Mouse (Mus musculus): ENCODE measurements at regions not wholly inside any gene's neighbourhood (a gene's known extent, or its start where the extent isn't known, plus 50 kb on each side); places are given as distances from the start of the nearest gene placed in this dataset.

DNA sequence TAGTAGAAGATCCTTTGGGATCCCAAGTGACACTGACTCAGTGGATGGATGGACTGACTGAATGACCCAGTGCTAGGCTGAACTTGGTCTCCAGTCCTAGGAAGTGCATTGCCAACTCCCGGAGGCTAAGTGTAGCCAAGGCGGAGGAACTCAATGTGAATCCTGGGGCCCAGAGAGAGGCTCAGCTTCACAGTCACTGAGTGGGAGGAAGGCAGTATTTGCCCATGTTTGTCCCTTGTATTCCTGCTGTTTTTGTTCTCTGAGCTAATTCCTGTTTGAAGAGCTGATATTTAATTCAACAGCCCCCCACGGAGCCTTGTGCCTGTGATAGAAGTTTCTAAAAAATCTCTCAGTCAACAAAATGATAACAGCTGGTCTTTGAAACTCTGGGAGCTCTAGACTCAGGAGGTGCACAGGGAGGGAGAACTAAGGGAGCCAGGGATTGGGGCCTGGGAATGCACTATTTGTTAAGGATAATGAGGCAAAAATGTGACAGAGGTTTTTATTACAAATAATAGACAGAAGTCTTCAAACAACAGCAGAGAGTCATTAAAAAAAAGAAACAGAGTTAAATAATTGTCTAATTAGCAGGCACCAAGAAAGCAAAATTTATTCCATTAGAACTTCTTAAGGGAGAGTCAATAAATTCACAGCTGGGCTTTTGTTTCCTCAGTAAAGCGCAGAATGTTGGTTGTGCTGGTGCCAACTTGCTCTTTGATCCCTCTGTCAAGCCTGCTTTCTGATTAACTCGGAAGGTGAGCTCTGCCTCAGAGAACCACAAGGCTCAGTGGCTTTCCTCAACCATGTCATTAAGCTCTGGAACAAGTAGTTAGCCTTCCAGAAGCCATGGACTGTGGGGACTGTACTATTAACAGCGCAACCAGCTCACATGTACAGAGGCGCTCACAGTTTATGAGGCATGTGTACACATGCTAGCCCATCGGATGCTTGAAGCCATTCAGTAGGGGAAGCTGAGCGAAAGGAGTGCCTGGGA lies 259.2 kb downstream of the Igsf11 start:
- no peak for TF ChIP-seq POLR2A (IDR thresholded peaks at IDR 0.05; ENCODE audit: borderline replicate concordance, extremely low read depth, insufficient read depth, insufficient read length)
- H3K4me2 ChIP-seq (replicated peaks; ENCODE audit: low read depth, low read length, severe bottlenecking): no peak overlapping the region
- H3K4me1 ChIP-seq (ENCODE audit: control insufficient read depth, insufficient read depth, low read length): no peaks in the 10 kb centered on the region
- no peak overlapping the region for H3K27ac ChIP-seq (replicated peaks; ENCODE audit: low read depth, low read length)
- no peak for DNase-seq (ENCODE audit: low spot score)
- H3K9me3 ChIP-seq (ENCODE audit: control insufficient read depth, low read length): no peaks in the 10 kb centered on the region
- H3K4me3 ChIP-seq (replicated peaks; ENCODE audit: low read length): no peak overlapping the region
- no peaks in the 10 kb centered on the region for H3K36me3 ChIP-seq (ENCODE audit: control insufficient read depth, insufficient read depth, low read length)
- WGBS: 42% methylated on average over 9 of the region's 9 CpGs
- H3K9ac ChIP-seq (ENCODE audit: low read depth, low read length, severe bottlenecking): no peak overlapping the region
- no peaks in the 10 kb centered on the region for H3K27me3 ChIP-seq (ENCODE audit: control insufficient read depth, insufficient read depth, low read length)
- no peak; the same call in 1 of the 2 replicates for ATAC-seq (ENCODE audit: low FRiP score, low read depth)

DNA sequence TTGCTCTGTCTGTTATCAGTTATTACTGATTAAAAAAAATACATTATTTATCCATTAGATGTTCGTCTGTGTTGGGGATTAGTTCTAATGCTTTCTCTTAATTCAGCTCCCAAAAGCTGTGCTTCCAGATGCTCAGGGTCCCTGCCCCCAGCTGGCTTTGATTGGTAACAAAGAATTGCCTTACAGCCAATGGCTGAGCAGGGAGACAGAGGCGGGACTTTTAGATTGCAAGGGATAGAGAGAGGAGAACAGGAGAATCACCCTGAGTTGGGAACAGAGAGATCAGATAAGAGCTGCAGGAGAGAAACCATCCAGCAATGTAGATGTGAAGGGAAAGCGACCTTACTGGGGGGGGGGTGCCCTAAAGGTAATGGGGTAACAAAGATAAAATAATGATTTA lies 266.4 kb downstream of the Igsf11 start:
- no peak for TF ChIP-seq POLR2A (IDR thresholded peaks at IDR 0.05; ENCODE audit: borderline replicate concordance, extremely low read depth, insufficient read depth, insufficient read length)
- Histone ChIP-seq H3K27ac (replicated peaks; ENCODE audit: low read depth, low read length) (no peak overlapping the region), H3K36me3 (ENCODE audit: control insufficient read depth, insufficient read depth, low read length) (no peaks in the 10 kb centered on the region), H3K4me3 (replicated peaks; ENCODE audit: low read length) (no peak overlapping the region), H3K4me1 (ENCODE audit: control insufficient read depth, insufficient read depth, low read length) (no peaks in the 10 kb centered on the region), H3K27me3 (ENCODE audit: control insufficient read depth, insufficient read depth, low read length) (no peaks in the 10 kb centered on the region), H3K4me2 (replicated peaks; ENCODE audit: low read depth, low read length, severe bottlenecking) (no peak overlapping the region), H3K9me3 (ENCODE audit: control insufficient read depth, low read length) (no peaks in the 10 kb centered on the region), H3K9ac (ENCODE audit: low read depth, low read length, severe bottlenecking) (no peak overlapping the region)
- DNase-seq (ENCODE audit: low spot score): no peak
- no peak for ATAC-seq (ENCODE audit: low FRiP score, low read depth)
- WGBS: 23% methylated on average over 3 of the region's 3 CpGs

DNA sequence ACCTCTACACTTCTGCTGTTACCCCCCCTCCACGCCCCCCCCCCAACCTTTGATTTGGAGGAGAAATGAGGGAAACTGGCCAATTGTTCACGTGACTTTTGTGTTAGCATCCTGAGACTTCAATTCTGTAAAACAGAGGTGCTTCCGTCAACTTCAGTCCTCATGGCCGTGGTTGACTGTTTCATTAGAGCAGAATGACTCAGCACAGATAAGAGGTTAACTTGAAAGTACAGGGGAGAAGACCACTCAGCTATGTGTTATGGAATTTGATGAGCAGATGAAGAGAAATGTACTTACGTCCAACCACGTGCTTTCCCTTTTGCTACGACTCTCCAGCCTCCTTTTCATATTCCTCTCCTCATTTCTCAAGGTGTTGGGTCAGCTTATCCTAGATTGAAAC lies 267.3 kb downstream of the Igsf11 start:
- DNase-seq (ENCODE audit: low spot score) (no peak), ATAC-seq (ENCODE audit: low FRiP score, low read depth) (no peak)
- Histone ChIP-seq H3K9ac (ENCODE audit: low read depth, low read length, severe bottlenecking) (no peak overlapping the region), H3K4me3 (replicated peaks; ENCODE audit: low read length) (no peak overlapping the region), H3K27ac (replicated peaks; ENCODE audit: low read depth, low read length) (no peak overlapping the region), H3K4me2 (replicated peaks; ENCODE audit: low read depth, low read length, severe bottlenecking) (no peak overlapping the region), H3K4me1 (ENCODE audit: control insufficient read depth, insufficient read depth, low read length) (no peaks in the 10 kb centered on the region), H3K9me3 (ENCODE audit: control insufficient read depth, low read length) (no peaks in the 10 kb centered on the region), H3K27me3 (ENCODE audit: control insufficient read depth, insufficient read depth, low read length) (no peaks in the 10 kb centered on the region), H3K36me3 (ENCODE audit: control insufficient read depth, insufficient read depth, low read length) (no peaks in the 10 kb centered on the region)
- WGBS: 81% methylated on average over 7 of the region's 7 CpGs
- no peak for TF ChIP-seq POLR2A (IDR thresholded peaks at IDR 0.05; ENCODE audit: borderline replicate concordance, extremely low read depth, insufficient read depth, insufficient read length)

DNA sequence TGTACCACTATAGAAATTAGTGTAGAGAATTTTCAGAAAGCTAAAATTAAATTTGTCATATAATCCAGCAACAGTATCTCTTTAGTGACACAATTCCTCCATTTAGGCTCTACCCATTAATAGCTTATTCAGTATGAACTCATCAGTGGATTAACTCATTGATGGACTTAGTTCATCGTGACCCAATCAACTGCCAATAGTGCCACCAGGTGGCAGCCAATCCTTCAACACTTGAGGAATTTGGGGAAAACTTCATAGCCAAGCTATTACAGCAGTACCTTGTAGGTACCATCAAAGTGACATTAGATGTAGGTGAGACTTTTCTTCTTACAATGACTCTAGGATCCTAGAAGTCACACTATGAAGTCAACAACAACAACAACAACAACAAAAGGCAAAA lies 270.2 kb downstream of the Igsf11 start:
- Histone ChIP-seq H3K4me2 (replicated peaks; ENCODE audit: low read depth, low read length, severe bottlenecking) (no peak overlapping the region), H3K27me3 (ENCODE audit: control insufficient read depth, insufficient read depth, low read length) (no peaks in the 10 kb centered on the region), H3K4me3 (replicated peaks; ENCODE audit: low read length) (no peak overlapping the region), H3K9ac (ENCODE audit: low read depth, low read length, severe bottlenecking) (no peak overlapping the region), H3K27ac (replicated peaks; ENCODE audit: low read depth, low read length) (no peak overlapping the region), H3K9me3 (ENCODE audit: control insufficient read depth, low read length) (no peaks in the 10 kb centered on the region), H3K36me3 (ENCODE audit: control insufficient read depth, insufficient read depth, low read length) (no peaks in the 10 kb centered on the region), H3K4me1 (ENCODE audit: control insufficient read depth, insufficient read depth, low read length) (no peaks in the 10 kb centered on the region)
- DNase-seq (ENCODE audit: low spot score) (no peak), ATAC-seq (ENCODE audit: low FRiP score, low read depth) (no peak)
- WGBS: 20% methylated on average over 1 of the region's 1 CpGs
- no peak for TF ChIP-seq POLR2A (IDR thresholded peaks at IDR 0.05; ENCODE audit: borderline replicate concordance, extremely low read depth, insufficient read depth, insufficient read length)

- Histone ChIP-seq H3K36me3 (ENCODE audit: control insufficient read depth, insufficient read depth, low read length) (no peaks in the 10 kb centered on the region), H3K4me3 (replicated peaks; ENCODE audit: low read length) (no peak overlapping the region), H3K4me1 (ENCODE audit: control insufficient read depth, insufficient read depth, low read length) (no peaks in the 10 kb centered on the region), H3K27me3 (ENCODE audit: control insufficient read depth, insufficient read depth, low read length) (no peaks in the 10 kb centered on the region), H3K27ac (replicated peaks; ENCODE audit: low read depth, low read length) (no peak overlapping the region), H3K9ac (ENCODE audit: low read depth, low read length, severe bottlenecking) (no peak overlapping the region), H3K9me3 (ENCODE audit: control insufficient read depth, low read length) (no peaks in the 10 kb centered on the region), H3K4me2 (replicated peaks; ENCODE audit: low read depth, low read length, severe bottlenecking) (no peak overlapping the region)
- 84% methylated on average over 4 of the region's 4 CpGs for WGBS
- no peak for TF ChIP-seq POLR2A (IDR thresholded peaks at IDR 0.05; ENCODE audit: borderline replicate concordance, extremely low read depth, insufficient read depth, insufficient read length)
- ATAC-seq (ENCODE audit: low FRiP score, low read depth): no peak
- DNase-seq (ENCODE audit: low spot score): no peak
These were observed 299.4 kb downstream of the Igsf11 start for GRCm38 (mm10) chr16:39191861-39192260.

All from limb, embryonic 14.5 days (tissue).